Mouse (Mus musculus) midbrain, postnatal 0 days (tissue): ENCODE measurements around the gene Slc10a7. TPM values are rescaled to one million over a fixed set of nuclear protein-coding genes. Genes with fewer than 3 reads are reported as not detected.

Experiments used
- ATAC-seq: fragments of 200-750 bp; cut with Nextera tagmentation; 2 replicates; pipeline ENCODE4 v1.8.0; 2017; ENCODE audit warnings: moderate number of reproducible peaks, mild to moderate bottlenecking, moderate TSS enrichment, moderate library complexity; ENCODE audit not compliant: low FRiP score
- DNase-seq: peaks from one replicate; pipeline ENCODE4 v3.0.0-alpha.2; 2015; ENCODE audit warnings: low spot score
- H3K27ac ChIP-seq: fragments of 300-500 bp; sonication (generic); 2 replicates; pipeline ENCODE4 v1.5.1; 2014; ENCODE audit warnings: low read depth, mild to moderate bottlenecking, low read length, mixed read lengths
- H3K27me3 ChIP-seq: fragments of 300-500 bp; sonication (generic); 2 replicates; pipeline ENCODE4 v1.6.1; 2014; ENCODE audit warnings: low read length, control low read depth, mixed read lengths; ENCODE audit not compliant: insufficient read depth
- H3K36me3 ChIP-seq: fragments of 300-500 bp; sonication (generic); 2 replicates; pipeline ENCODE4 v1.6.1; 2014; ENCODE audit warnings: low read length, control low read depth, mixed read lengths; ENCODE audit not compliant: insufficient read depth
- H3K4me1 ChIP-seq: fragments of 300-500 bp; sonication (generic); 2 replicates; pipeline ENCODE4 v1.6.1; 2014; ENCODE audit warnings: mild to moderate bottlenecking, control low read depth, antibody characterized with exemption, low read length, mixed read lengths; ENCODE audit not compliant: insufficient read depth
- H3K4me2 ChIP-seq: fragments of 300-500 bp; sonication (generic); 2 replicates; pipeline ENCODE4 v1.6.1; 2014; ENCODE audit warnings: low read depth, mild to moderate bottlenecking, low read length, mixed read lengths; ENCODE audit not compliant: poor library complexity, severe bottlenecking
- H3K4me3 ChIP-seq: fragments of 300-500 bp; sonication (generic); 2 replicates; pipeline ENCODE4 v1.5.1; 2014; ENCODE audit warnings: low read depth, mild to moderate bottlenecking, low read length, moderate library complexity
- H3K9ac ChIP-seq: fragments of 300-500 bp; sonication (generic); replicated peaks from 2 replicates; pipeline ENCODE4 v1.6.1; 2014; ENCODE audit warnings: mild to moderate bottlenecking, low read length, moderate library complexity, mixed read lengths; ENCODE audit not compliant: poor library complexity, severe bottlenecking
- H3K9me3 ChIP-seq: fragments of 300-500 bp; sonication (generic); 2 replicates; pipeline ENCODE4 v1.6.1; 2016; ENCODE audit warnings: low read length, control low read depth
- CTCF ChIP-seq: IDR thresholded peaks from 2 replicates; pipeline ENCODE4 v1.5.1; 2016; ENCODE audit warnings: antibody characterized with exemption, mild to moderate bottlenecking
- WGBS: fragments of 180-500 bp; shearing (Covaris S2); extraction: QIAGEN DNeasy Blood & Tissue Kit; methylation state at CpG from one replicate; pipeline ENCODE4 v1.1.7; 2014; 5-methylcytosine and 5-hydroxymethylcytosine counted together
- polyA plus RNA-seq: library from polyadenylated mRNA; unstranded; fragments of >200 nt; fragmentation: Nextera tagmentation; extraction: Ambion mirVana; gene quantifications from 2 replicates; pipeline ENCODE4 v1.2.1, GENCODE M21; 2015
- total RNA-seq: library from RNA; depleted of rRNA; stranded (reverse); fragments of >200 nt; gene quantifications from 2 replicates; pipeline ENCODE4 v1.2.3, GENCODE M21; 2014

Slc10a7 gene
- total and polyA plus RNA-seq, 2 experiments from 2014 or later = 7.7 to 14.9 TPM

GRCm38 (mm10) chr8:78698331-78698741 is 189.2 kb downstream of the Slc10a7 start:
- no peak overlapping the region for H3K27ac ChIP-seq
- no peak for TF ChIP-seq CTCF
- no peak for DNase-seq
- no peaks in the 10 kb centered on the region for H3K9me3 ChIP-seq
- H3K4me3 ChIP-seq = no peak overlapping the region
- no peaks in the 10 kb centered on the region for H3K27me3 ChIP-seq
- no peak overlapping the region for H3K4me2 ChIP-seq
- no peak for ATAC-seq
- H3K36me3 ChIP-seq = 0 out of 2 replicates have a peak, but pooled peaks cover 4% of the 10 kb centered on the region
- no peak overlapping the region for H3K9ac ChIP-seq
- H3K4me1 ChIP-seq = no peaks in the 10 kb centered on the region
- WGBS = 93% methylated on average over 14 of the region's 14 CpGs

- Histone ChIP-seq H3K4me1 (no peaks in the 10 kb centered on the region), H3K27me3 (no peaks in the 10 kb centered on the region), H3K9ac (no peak overlapping the region), H3K36me3 (0 out of 2 replicates have a peak, but pooled peaks cover 4% of the 10 kb centered on the region), H3K27ac (peak overlapping the region; percentile 13; the same call in 1 of the 2 replicates), H3K9me3 (no peaks in the 10 kb centered on the region), H3K4me2 (no peak overlapping the region), H3K4me3 (no peak overlapping the region)
- TF ChIP-seq CTCF = no peak
- no peak for DNase-seq
- WGBS = 28% methylated on average over 11 of the region's 11 CpGs
- ATAC-seq = 0 out of 2 replicates have a peak, but pooled peaks have one; percentile 32
Measured at GRCm38 (mm10) chr8:78703068-78703820, 194.1 kb downstream of the Slc10a7 start.

- Histone ChIP-seq H3K27ac (no peak overlapping the region), H3K4me1 (no peaks in the 10 kb centered on the region), H3K4me2 (no peak overlapping the region), H3K27me3 (no peaks in the 10 kb centered on the region), H3K4me3 (no peak overlapping the region), H3K9ac (no peak overlapping the region), H3K36me3 (no peaks in the 10 kb centered on the region), H3K9me3 (no peaks in the 10 kb centered on the region)
- no peak for ATAC-seq
- WGBS = 76% methylated on average over 9 of the region's 9 CpGs
- no peak for DNase-seq
- no peak for TF ChIP-seq CTCF
Measured at GRCm38 (mm10) chr8:78705980-78706379, 196.8 kb downstream of the Slc10a7 start.

GRCm38 (mm10) chr8:78709948-78710644 is 200.9 kb downstream of the Slc10a7 start:
- TF ChIP-seq CTCF = no peak
- H3K4me2 ChIP-seq = no peak overlapping the region

GRCm38 (mm10) chr8:78710961-78711360 is 201.8 kb downstream of the Slc10a7 start:
- WGBS = 93% methylated on average over 10 of the region's 10 CpGs
- Histone ChIP-seq H3K27ac (no peak overlapping the region), H3K4me2 (no peak overlapping the region), H3K9ac (no peak overlapping the region), H3K9me3 (no peaks in the 10 kb centered on the region), H3K36me3 (no peaks in the 10 kb centered on the region), H3K27me3 (no peaks in the 10 kb centered on the region), H3K4me3 (no peak overlapping the region), H3K4me1 (no peaks in the 10 kb centered on the region)
- ATAC-seq = no peak
- no peak for TF ChIP-seq CTCF
- no peak for DNase-seq

More at GRCm38 (mm10) chr8:78709948-78710644, 200.9 kb downstream of the Slc10a7 start:
- WGBS = 84% methylated on average over 11 of the region's 11 CpGs
- Histone ChIP-seq H3K9me3 (no peaks in the 10 kb centered on the region), H3K4me3 (no peak overlapping the region), H3K27me3 (no peaks in the 10 kb centered on the region), H3K4me1 (no peaks in the 10 kb centered on the region), H3K9ac (no peak overlapping the region), H3K36me3 (no peaks in the 10 kb centered on the region), H3K27ac (no peak overlapping the region)
- ATAC-seq (no peak), DNase-seq (no peak)

- Histone ChIP-seq H3K27ac (no peak overlapping the region), H3K4me3 (no peak overlapping the region), H3K27me3 (no peaks in the 10 kb centered on the region), H3K9me3 (no peaks in the 10 kb centered on the region), H3K4me2 (no peak overlapping the region), H3K36me3 (no peaks in the 10 kb centered on the region), H3K4me1 (no peaks in the 10 kb centered on the region), H3K9ac (no peak overlapping the region)
- WGBS = 70% methylated on average over 4 of the region's 4 CpGs
- ATAC-seq (no peak), DNase-seq (no peak)
- TF ChIP-seq CTCF = no peak
Measured at GRCm38 (mm10) chr8:78714880-78715279, 205.7 kb downstream of the Slc10a7 start.
